8 mouse cellular contexts compared by ENCODE assay signal in the genomic region with DNA sequence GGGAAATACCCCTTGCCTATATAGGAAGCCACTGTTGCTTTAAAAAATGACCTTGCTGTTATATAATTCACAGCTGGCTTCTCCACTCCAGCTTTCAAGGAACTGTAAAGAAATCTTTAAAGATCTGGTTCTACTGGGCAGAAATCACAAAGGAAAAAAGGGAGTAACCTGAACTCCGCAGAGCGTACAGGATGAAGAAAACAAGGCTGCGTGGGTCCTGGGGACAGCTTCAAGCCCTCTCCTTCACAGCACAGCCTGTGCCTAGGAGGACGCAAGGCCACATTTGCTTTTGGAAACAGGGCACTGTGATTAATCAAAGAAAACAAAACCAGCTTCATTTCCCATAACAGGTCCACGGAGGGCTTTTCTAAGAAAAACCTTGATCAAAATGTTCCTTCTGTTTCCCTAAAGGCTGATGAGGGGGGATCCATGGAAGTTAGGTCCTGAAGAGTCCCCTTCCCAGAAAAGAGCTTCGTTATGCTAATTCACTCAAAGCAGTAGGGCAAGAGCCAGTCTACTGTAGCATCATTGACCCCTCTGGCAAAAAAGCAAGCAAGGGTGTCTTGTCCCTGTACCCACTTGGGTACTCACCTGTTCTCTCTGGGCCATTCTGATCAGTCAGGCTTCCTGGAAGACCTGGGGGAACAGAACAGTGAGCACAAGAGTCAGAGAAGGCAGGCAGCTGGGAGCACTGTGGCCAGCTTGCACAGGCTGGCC.
DNase-seq lines count a peak whose midpoint lies in the region; ATAC-seq and TF ChIP-seq lines count a peak whose summit lies in the region.
"Had no signal": no experiment of that assay in that cellular context is flagged by ENCODE, and none has a peak within 500 bp of the region (broad histone marks: within the 10 kb centered on the region; RNA-seq: fewer than 3 reads in every experiment).

No protein-coding gene starts in this region.

- H3K27me3 ChIP-seq in forebrain, embryonic 13.5 days, result no peaks in the 10 kb centered on the region
- no peaks in the 10 kb centered on the region for H3K27me3 ChIP-seq in hindbrain, embryonic 12.5 days

- no peaks in the 10 kb centered on the region for H3K36me3 ChIP-seq in forebrain, embryonic 13.5 days (ENCODE audit: poor library complexity, severe bottlenecking)
- no peaks in the 10 kb centered on the region for H3K36me3 ChIP-seq in hindbrain, embryonic 12.5 days
- H3K36me3 ChIP-seq: liver, embryonic 12.5 days had no signal

- no peak for TF ChIP-seq CTCF in left cerebral cortex, adult 2 months (IDR thresholded peaks at IDR 0.05)
- TF ChIP-seq CTCF in olfactory bulb, adult 2 months (IDR thresholded peaks at IDR 0.05; ENCODE audit: insufficient read depth, low read depth, low read length), result no peak
- TF ChIP-seq CTCF in layer of hippocampus, adult 2 months (conservative IDR thresholded peaks at IDR 0.05), result no peak

- TF ChIP-seq POLR2A in olfactory bulb, adult 2 months (IDR thresholded peaks at IDR 0.05; ENCODE audit: insufficient read depth, low read depth, low read length), result no peak

- H3K4me3 ChIP-seq in left cerebral cortex, adult 2 months, result no peak overlapping the region
- H3K4me3 ChIP-seq in forebrain, embryonic 13.5 days, result no peak overlapping the region
- H3K4me3 ChIP-seq in hindbrain, embryonic 12.5 days, result no peak overlapping the region
- H3K4me3 ChIP-seq in olfactory bulb, adult 2 months (ENCODE audit: insufficient read depth, low read depth, low read length), result no peak overlapping the region
- no peak overlapping the region for H3K4me3 ChIP-seq in layer of hippocampus, adult 2 months
- H3K4me3 ChIP-seq: liver, embryonic 12.5 days had no signal

- peak overlapping the region; percentile 7 for H3K4me2 ChIP-seq in forebrain, embryonic 13.5 days
- peak overlapping the region; percentile 17; the same call in 1 of the 2 replicates for H3K4me2 ChIP-seq in hindbrain, embryonic 12.5 days (replicated peaks)
- H3K4me2 ChIP-seq: liver, embryonic 12.5 days had no signal

- peak overlapping the region; percentile 71 for H3K27ac ChIP-seq in left cerebral cortex, adult 2 months
- peak overlapping the region; percentile 48; the same call in 1 of the 2 replicates for H3K27ac ChIP-seq in forebrain, embryonic 13.5 days
- H3K27ac ChIP-seq in hindbrain, embryonic 12.5 days, result peak overlapping the region; percentile 80
- H3K27ac ChIP-seq in olfactory bulb, adult 2 months (ENCODE audit: insufficient read depth, low read depth, low read length), result peak overlapping the region; percentile 56; the same call in 1 of the 2 replicates
- no peak overlapping the region; the same call in 1 of the 2 replicates for H3K27ac ChIP-seq in layer of hippocampus, adult 2 months
- H3K27ac ChIP-seq: liver, embryonic 12.5 days had no signal

- no peak for ATAC-seq in forebrain, embryonic 13.5 days
- ATAC-seq in hindbrain, embryonic 12.5 days (ENCODE audit: low FRiP score), result no peak
- ATAC-seq: liver, embryonic 12.5 days had no signal

- no peaks in the 10 kb centered on the region for H3K9me3 ChIP-seq in forebrain, embryonic 13.5 days (replicated peaks)
- H3K9me3 ChIP-seq in hindbrain, embryonic 12.5 days (replicated peaks), result no peaks in the 10 kb centered on the region
- H3K9me3 ChIP-seq: liver, embryonic 12.5 days had no signal

- no peak overlapping the region for H3K9ac ChIP-seq in forebrain, embryonic 13.5 days
- H3K9ac ChIP-seq in hindbrain, embryonic 12.5 days, result no peak overlapping the region
- H3K9ac ChIP-seq: liver, embryonic 12.5 days had no signal

- peaks cover 56% of the 10 kb centered on the region for H3K4me1 ChIP-seq in forebrain, embryonic 13.5 days
- H3K4me1 ChIP-seq in hindbrain, embryonic 12.5 days, result peaks cover 41% of the 10 kb centered on the region
- H3K4me1 ChIP-seq in olfactory bulb, adult 2 months (ENCODE audit: control insufficient read depth, insufficient read depth, low read length), result peaks cover 34% of the 10 kb centered on the region

- DNase-seq in left cerebral cortex, adult 2 months (ENCODE audit: extremely low spot score in 1 of 2, low spot score in 2 of 2), result no peak
- no peak for DNase-seq in left cerebral cortex, postnatal 36 days (ENCODE audit: low spot score in 2 of 2)
- DNase-seq in layer of hippocampus, adult 2 months (ENCODE audit: low spot score in 2 of 2), result no peak
- DNase-seq in urinary bladder, adult 18-20 months (ENCODE audit: low spot score in 2 of 2), result no peak

- intact Hi-C loops in left cerebral cortex, adult 2 months (cut with DNase I), result no loop called here
- intact Hi-C loops in left cerebral cortex, postnatal 36 days (cut with DNase I), result no loop called here

- 47% methylated on average over 6 of the region's 6 CpGs for WGBS in forebrain, embryonic 13.5 days
- 43% methylated on average over 6 of the region's 6 CpGs for WGBS in hindbrain, embryonic 12.5 days
- 35% methylated on average over 6 of the region's 6 CpGs for WGBS in olfactory bulb, adult 2 months
